Mouse (Mus musculus) spleen, postnatal 10 days (tissue): ENCODE measurements around the gene Map2k6.

Experiments used
- DNase-seq, 2 experiments: peaks; one replicate each; pipeline ENCODE4 v3.0.0; 2021 to 2022; ENCODE audit warnings: low spot score in 2 of 2

The Map2k6 gene

GRCm38 (mm10) chr11:110450091-110450757 is 51.3 kb downstream of the Map2k6 start:
- no peak for DNase-seq

DNA sequence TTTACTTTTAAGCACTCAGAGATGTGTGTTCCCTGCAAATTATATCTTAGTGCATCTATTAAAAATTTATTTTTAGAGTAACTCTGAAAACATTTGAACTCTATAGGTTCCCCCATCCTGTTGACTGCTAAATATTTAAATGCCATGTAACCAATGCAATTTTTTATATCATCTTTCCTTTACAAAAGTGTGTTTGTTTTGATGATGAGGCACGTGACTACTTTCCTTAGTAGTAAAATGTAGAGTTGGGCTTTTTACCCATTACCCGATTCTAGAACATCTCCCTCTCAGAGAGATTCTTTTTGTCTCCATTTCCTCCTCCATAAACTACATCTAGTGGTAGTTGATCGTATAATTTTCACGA is 51.8 kb downstream of the Map2k6 start:
- no peak for DNase-seq

- DNase-seq: no peak
Observed at GRCm38 (mm10) chr11:110451590-110451989, 52.7 kb downstream of the Map2k6 start.

- no peak for DNase-seq
Observed at GRCm38 (mm10) chr11:110453445-110454154, 54.7 kb downstream of the Map2k6 start.

DNA sequence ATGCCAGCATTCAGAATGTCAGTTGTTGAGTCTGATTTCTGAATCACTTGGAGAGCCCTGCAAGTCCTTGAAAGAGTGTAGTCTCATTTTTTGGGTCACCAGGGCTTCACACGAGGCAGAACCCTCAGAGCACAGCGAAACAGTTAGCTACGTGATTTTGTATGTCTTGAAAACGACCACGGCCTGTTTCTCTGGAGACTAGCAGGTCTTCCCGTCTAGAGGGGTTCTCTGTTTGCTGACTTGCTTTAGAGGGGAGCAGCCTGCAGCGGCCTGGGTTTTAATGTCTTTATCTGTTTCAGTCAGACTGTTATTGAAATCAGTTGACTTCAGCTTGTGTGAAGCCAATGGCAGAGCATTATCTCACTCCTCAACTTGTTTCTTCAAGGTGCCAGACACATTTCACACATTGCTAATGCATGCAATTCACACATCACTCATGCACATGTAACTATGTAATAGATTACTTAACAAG is 58.6 kb downstream of the Map2k6 start:
- DNase-seq: no peak

GRCm38 (mm10) chr11:110460480-110460879 is 61.6 kb downstream of the Map2k6 start:
- DNase-seq: no peak

GRCm38 (mm10) chr11:110461560-110462331 is 62.8 kb downstream of the Map2k6 start:
- DNase-seq: no peak

- peak in 1 of 2 experiments; percentile 34 for DNase-seq
Observed at GRCm38 (mm10) chr11:110462975-110463578, 64.2 kb downstream of the Map2k6 start.

GRCm38 (mm10) chr11:110463801-110464200 is 64.9 kb downstream of the Map2k6 start:
- DNase-seq: no peak

GRCm38 (mm10) chr11:110469054-110469453 is 70.1 kb downstream of the Map2k6 start:
- no peak for DNase-seq

DNA sequence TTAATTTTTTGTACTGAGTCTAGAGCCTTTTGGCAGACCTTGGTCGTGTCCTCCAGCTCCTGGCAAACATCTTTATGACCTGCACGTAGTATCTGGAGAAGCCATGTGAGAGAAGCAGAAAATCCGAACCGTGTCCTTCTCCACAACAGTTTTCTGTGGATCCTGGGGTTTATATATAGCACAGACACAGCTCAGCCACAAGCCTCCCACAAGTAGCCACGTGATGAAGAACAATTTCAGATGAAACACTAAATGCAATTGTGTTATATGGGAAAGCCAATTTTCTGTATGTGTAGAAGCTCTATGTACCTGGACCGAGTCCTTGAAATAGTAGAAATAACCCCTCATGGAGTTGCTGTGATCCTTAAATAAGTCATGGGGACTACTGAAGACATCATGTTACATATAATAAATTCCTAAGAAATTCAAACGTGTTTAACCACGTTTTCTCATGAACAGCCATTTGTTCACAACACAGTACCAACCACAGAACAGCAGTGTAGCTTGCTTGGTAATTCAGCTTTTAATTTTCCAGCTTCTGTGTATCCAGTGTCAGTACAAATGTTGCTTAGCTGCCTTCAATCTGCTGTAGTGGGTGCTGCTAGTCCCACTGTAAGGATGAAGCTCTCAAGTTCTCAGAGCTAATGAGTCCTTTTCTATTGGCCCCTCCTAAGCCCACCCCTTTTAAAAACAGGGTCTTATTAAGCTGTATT is 71.8 kb downstream of the Map2k6 start:
- DNase-seq: no peak

DNA sequence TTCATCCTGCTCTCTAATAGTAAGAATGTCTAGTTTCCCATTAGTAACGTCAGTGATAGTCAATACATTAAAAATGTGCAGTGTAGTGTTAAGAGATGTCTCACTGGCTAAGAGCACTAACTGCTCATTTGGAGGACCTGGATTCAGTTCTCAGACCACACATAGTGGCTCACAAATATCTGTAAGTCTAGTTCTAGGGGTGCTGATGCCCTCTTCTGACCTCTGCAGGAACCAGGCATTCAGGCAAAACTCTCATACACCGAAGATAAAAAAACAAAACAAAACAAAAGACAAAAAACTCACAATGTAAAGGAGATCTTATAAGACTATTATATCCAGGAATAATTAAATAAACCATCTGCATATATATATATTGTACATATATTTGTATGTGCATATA is 72.4 kb downstream of the Map2k6 start:
- no peak for DNase-seq

DNA sequence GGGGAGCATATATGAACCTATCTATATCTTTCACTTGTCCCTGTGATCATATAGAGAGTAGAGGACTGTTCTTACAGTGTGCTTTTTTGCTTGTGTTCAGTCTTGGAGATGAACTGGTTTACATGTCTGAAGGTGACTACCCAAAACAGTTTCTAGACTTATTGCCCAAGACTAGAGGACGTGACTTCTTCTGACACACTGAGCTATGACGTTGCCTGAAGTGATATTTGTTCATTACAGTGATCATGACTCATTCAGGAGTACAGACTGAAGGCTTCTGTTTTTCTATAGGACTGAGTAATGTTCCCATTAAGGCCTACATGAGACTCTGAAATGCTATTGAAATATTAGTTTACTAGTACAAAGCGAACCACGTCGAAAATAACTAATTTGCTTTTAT is 73.2 kb downstream of the Map2k6 start:
- no peak for DNase-seq

DNA sequence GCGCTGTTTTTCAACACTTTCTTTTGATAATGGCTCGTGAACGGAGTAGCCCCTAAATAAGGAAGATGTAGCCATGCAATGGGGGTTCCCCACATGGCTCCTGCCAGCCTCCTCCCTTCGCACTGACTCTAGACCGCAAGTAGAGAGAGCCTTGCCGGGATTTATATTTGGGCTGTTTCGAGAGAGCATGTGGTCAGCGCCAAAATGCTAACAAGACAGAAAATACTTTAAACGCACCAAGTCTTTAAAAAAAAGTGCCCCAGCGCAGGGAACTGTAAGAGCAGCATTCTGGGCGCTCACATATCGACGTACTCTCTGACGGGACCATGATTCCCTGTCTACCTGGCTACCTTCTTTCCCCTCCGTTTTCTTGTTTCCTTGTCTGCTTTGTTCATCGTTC is 74.6 kb downstream of the Map2k6 start:
- no peak for DNase-seq

GRCm38 (mm10) chr11:110476361-110477151 is 77.6 kb downstream of the Map2k6 start:
- DNase-seq: no peak

GRCm38 (mm10) chr11:110477961-110478869 is 79.3 kb downstream of the Map2k6 start:
- DNase-seq: peak in 1 of 2 experiments; percentile 33

- no peak for DNase-seq
Observed at GRCm38 (mm10) chr11:110478978-110479384, 80.1 kb downstream of the Map2k6 start.

- no peak for DNase-seq
Observed at GRCm38 (mm10) chr11:110481406-110481805, 82.5 kb downstream of the Map2k6 start.

DNA sequence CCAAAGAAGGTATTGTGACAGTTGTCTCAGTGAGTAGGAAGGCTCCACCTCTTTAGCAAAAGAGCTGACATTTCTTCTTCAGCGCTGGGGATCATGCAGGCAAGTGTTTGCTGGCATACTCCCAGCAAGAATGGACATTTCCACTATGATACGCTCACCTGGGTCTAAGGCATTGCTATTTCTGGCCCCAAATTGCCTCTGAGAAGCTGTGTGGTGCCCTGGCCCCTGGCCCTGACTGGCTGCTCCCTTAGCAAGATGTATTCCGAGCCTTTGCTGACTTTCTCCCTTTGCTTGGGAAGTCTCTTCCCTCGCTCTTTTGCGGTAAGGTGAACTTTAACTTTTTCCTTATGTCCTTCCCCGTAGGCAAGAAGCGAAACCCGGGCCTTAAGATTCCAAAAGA is 83.3 kb downstream of the Map2k6 start:
- no peak for DNase-seq

DNA sequence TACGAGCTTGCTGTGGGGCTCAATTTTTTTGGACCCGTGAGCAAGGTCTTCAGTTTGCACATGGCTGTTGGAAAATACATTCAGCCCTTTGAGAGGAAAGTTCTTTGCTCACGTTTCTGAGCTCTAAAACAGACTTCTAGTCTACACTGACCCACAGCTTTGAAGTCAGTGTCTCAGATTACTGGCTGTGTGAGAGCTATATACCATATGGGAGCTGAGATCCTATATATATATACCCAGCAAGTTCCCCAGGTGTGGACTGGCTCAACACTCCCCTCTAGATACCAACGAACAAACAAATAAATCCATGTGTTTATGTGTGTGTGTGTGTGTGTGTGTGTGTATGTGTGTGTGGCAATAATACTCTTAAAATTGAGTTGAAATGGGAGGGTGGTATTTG is 83.7 kb downstream of the Map2k6 start:
- DNase-seq: no peak
